Mouse (Mus musculus): ENCODE measurements at regions not wholly inside any gene's neighbourhood (a gene's known extent, or its start where the extent isn't known, plus 50 kb on each side); places are given as distances from the start of the nearest gene placed in this dataset.

GRCm38 (mm10) chr2:94541230-94541905 lies 103.4 kb upstream of the Api5 start:
- TF ChIP-seq CTCF (IDR thresholded peaks at IDR 0.05; ENCODE audit: borderline replicate concordance, insufficient read depth, low read depth, low read length) (no peak), POLR2A (IDR thresholded peaks at IDR 0.05; ENCODE audit: borderline replicate concordance, insufficient read depth, low read length) (no peak)
